Comparison of ENCODE assay signal across 9 mouse cellular contexts in the genomic region with DNA sequence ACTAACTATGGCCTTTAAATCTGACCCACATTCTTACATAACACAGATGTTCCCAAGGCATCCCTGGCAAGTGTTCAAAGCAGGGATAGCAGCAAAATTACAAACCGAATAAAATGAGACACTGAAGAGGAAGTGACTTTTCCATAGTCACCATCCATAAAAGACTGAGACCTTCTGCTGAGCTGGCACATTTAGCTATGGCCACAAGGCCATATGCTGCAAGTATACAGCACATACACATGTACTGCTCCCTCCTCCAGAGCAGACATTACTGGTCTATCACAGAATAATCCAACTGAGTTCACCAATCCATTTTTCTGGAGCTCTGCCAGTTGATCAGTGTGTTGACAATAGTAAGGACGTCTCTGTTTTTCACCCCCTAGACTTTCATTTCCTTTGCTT.
DNase-seq lines count a peak whose midpoint lies in the region.
"Had no signal": no experiment of that assay in that cellular context is flagged by ENCODE, and none has a peak within 500 bp of the region (broad histone marks: within the 10 kb centered on the region; RNA-seq: fewer than 3 reads in every experiment).

No protein-coding gene starts in this region.

- peak; percentile 84 for DNase-seq in heart, adult 11 months
- DNase-seq in heart, postnatal 36 days: no peak
- peak; percentile 43 to 65 for DNase-seq in spleen, postnatal 36 days (ENCODE audit: low spot score in 2 of 2)
- no peak for DNase-seq in spleen, adult 18-20 months
- peak; percentile 58 to 71 for DNase-seq in left cerebral cortex, postnatal 14 days (ENCODE audit: low spot score in 2 of 2)
- DNase-seq in thymus, adult 18-20 months: no peak
- DNase-seq in cerebellum, postnatal 36 days: no peak
- no peak for DNase-seq in hindbrain, embryonic 10.5 days (ENCODE audit: low spot score)

- H3K9me3 ChIP-seq in hindbrain, embryonic 10.5 days: no peaks in the 10 kb centered on the region
- H3K9me3 ChIP-seq: heart, embryonic 12.5 days had no signal

- no peaks in the 10 kb centered on the region for H3K27me3 ChIP-seq in hindbrain, embryonic 10.5 days (ENCODE audit: insufficient read depth, poor library complexity, severe bottlenecking)
- H3K27me3 ChIP-seq: heart, embryonic 12.5 days had no signal

- WGBS in hindbrain, embryonic 10.5 days: 79% methylated on average over 2 of the region's 2 CpGs

- no peak overlapping the region for H3K27ac ChIP-seq in hindbrain, embryonic 10.5 days

- no peak overlapping the region for H3K4me3 ChIP-seq in hindbrain, embryonic 10.5 days
- H3K4me3 ChIP-seq: heart, embryonic 12.5 days had no signal

- H3K36me3 ChIP-seq in hindbrain, embryonic 10.5 days: no peaks in the 10 kb centered on the region
- H3K36me3 ChIP-seq: heart, embryonic 12.5 days had no signal

- intact Hi-C loops in heart, postnatal 36 days (cut with DNase I): no loop called here
- intact Hi-C loops in left cerebral cortex, postnatal 14 days (cut with DNase I): no loop called here

- no peaks in the 10 kb centered on the region for H3K4me1 ChIP-seq in hindbrain, embryonic 10.5 days (replicated peaks)

Comparison
In these comparisons a context has a peak if more than half of its experiments do, and no peak if none do; other contexts are left out.
1. DNase-seq: peak in heart, adult 11 months (single experiment), spleen, postnatal 36 days (2 of 2) and left cerebral cortex, postnatal 14 days (2 of 2); none in heart, postnatal 36 days (0 of 2), spleen, adult 18-20 months (0 of 2), thymus, adult 18-20 months (0 of 2), cerebellum, postnatal 36 days (0 of 2) and hindbrain, embryonic 10.5 days (single experiment).